Mouse (Mus musculus): ENCODE data around the gene Hmga2. TPM values are rescaled to one million over a fixed set of nuclear protein-coding genes. Genes with fewer than 3 reads are reported as not detected.

Gene Hmga2
- total RNA-seq, 2 experiments from 2014 or later = not detected

GRCm38 (mm10) chr10:120429758-120430259 lies 46.5 kb downstream of the Hmga2 start:
- DNase-seq (ENCODE audit: low spot score) = no peak
- intact Hi-C loops (cut with DNase I) = loop anchor here (5.0 kb wide), 1 partner anchor 47 kb away; the partner anchor contains the start of gene Hmga2

- DNase-seq (ENCODE audit: low spot score) = no peak
- intact Hi-C loops (cut with DNase I) = loop anchor here (5.0 kb wide), 1 partner anchor 48 kb away; the partner anchor contains the start of gene Hmga2
Measured at GRCm38 (mm10) chr10:120429199-120429551, 47.1 kb downstream of the Hmga2 start.

GRCm38 (mm10) chr10:120428430-120429198 lies 47.7 kb downstream of the Hmga2 start:
- peak; percentile 55 for DNase-seq (ENCODE audit: low spot score)
- intact Hi-C loops (cut with DNase I) = loop anchor here (5.0 kb wide), 1 partner anchor 49 kb away; the partner anchor contains the start of gene Hmga2

GRCm38 (mm10) chr10:120426086-120426610 lies 50.1 kb downstream of the Hmga2 start:
- peak; percentile 5 for DNase-seq (ENCODE audit: low spot score)
- intact Hi-C loops (cut with DNase I) = loop anchor here (5.0 kb wide), 1 partner anchor 51 kb away; the partner anchor contains the start of gene Hmga2

- intact Hi-C loops (cut with DNase I) = no loop called here
- DNase-seq (ENCODE audit: low spot score) = no peak
Measured at GRCm38 (mm10) chr10:120424015-120424414, 52.3 kb downstream of the Hmga2 start.

GRCm38 (mm10) chr10:120423256-120423655 lies 53.0 kb downstream of the Hmga2 start:
- intact Hi-C loops (cut with DNase I) = no loop called here
- DNase-seq (ENCODE audit: low spot score) = no peak

- DNase-seq (ENCODE audit: low spot score) = no peak
- intact Hi-C loops (cut with DNase I) = no loop called here
Measured at GRCm38 (mm10) chr10:120422820-120423219, 53.4 kb downstream of the Hmga2 start.

- DNase-seq (ENCODE audit: low spot score) = peak; percentile 73
- intact Hi-C loops (cut with DNase I) = no loop called here
Measured at GRCm38 (mm10) chr10:120422050-120422449, 54.2 kb downstream of the Hmga2 start.

GRCm38 (mm10) chr10:120420971-120421629 lies 55.2 kb downstream of the Hmga2 start:
- intact Hi-C loops (cut with DNase I) = no loop called here
- no peak for DNase-seq (ENCODE audit: low spot score)

GRCm38 (mm10) chr10:120418738-120419523 lies 57.3 kb downstream of the Hmga2 start:
- no peak for DNase-seq (ENCODE audit: low spot score)
- intact Hi-C loops (cut with DNase I) = no loop called here

GRCm38 (mm10) chr10:120418211-120418610 lies 58.1 kb downstream of the Hmga2 start:
- intact Hi-C loops (cut with DNase I) = no loop called here

GRCm38 (mm10) chr10:120417488-120418118 lies 58.7 kb downstream of the Hmga2 start:
- intact Hi-C loops (cut with DNase I) = no loop called here
- DNase-seq (ENCODE audit: low spot score) = no peak

More at GRCm38 (mm10) chr10:120418211-120418610, 58.1 kb downstream of the Hmga2 start:
- DNase-seq (ENCODE audit: low spot score) = no peak

GRCm38 (mm10) chr10:120417116-120417487 lies 59.2 kb downstream of the Hmga2 start:
- DNase-seq (ENCODE audit: low spot score) = no peak
- intact Hi-C loops (cut with DNase I) = no loop called here

GRCm38 (mm10) chr10:120416628-120417027 lies 59.6 kb downstream of the Hmga2 start:
- no peak for DNase-seq (ENCODE audit: low spot score)
- intact Hi-C loops (cut with DNase I) = no loop called here

- no peak for DNase-seq (ENCODE audit: low spot score)
- intact Hi-C loops (cut with DNase I) = no loop called here
Measured at GRCm38 (mm10) chr10:120412215-120412614, 64.1 kb downstream of the Hmga2 start.

GRCm38 (mm10) chr10:120410958-120411357 lies 65.3 kb downstream of the Hmga2 start:
- intact Hi-C loops (cut with DNase I) = no loop called here
- DNase-seq (ENCODE audit: low spot score) = no peak

GRCm38 (mm10) chr10:120409131-120409530 lies 67.1 kb downstream of the Hmga2 start:
- no peak for DNase-seq (ENCODE audit: low spot score)
- intact Hi-C loops (cut with DNase I) = no loop called here

- no peak for DNase-seq (ENCODE audit: low spot score)
- intact Hi-C loops (cut with DNase I) = no loop called here
Measured at GRCm38 (mm10) chr10:120407230-120407629, 69.0 kb downstream of the Hmga2 start.

- DNase-seq (ENCODE audit: low spot score) = no peak
- intact Hi-C loops (cut with DNase I) = no loop called here
Measured at GRCm38 (mm10) chr10:120406038-120406437, 70.2 kb downstream of the Hmga2 start.

All from heart, postnatal 25 days (tissue).